Mouse (Mus musculus) left cerebral cortex, adult 2 months (tissue): ENCODE measurements around the gene Sars2. TPM values are rescaled to one million over a fixed set of nuclear protein-coding genes. Genes with fewer than 3 reads are reported as not detected.
A peak's percentile ranks its signal among the peaks of the same experiment; 100 is the strongest.

Experiments used
- DNase-seq, 2 experiments: peaks; one replicate each; pipeline ENCODE4 v3.0.0; 2021 to 2022; ENCODE audit warnings: low spot score in 2 of 2, mixed read lengths in 1 of 2; ENCODE audit errors: extremely low spot score in 1 of 2
- H3K27ac ChIP-seq: fragments of 200-600 bp; 2 replicates; pipeline ENCODE4 v1.8.1; 2022
- H3K4me3 ChIP-seq: fragments of 200-600 bp; 2 replicates; pipeline ENCODE4 v1.8.1; 2022
- CTCF ChIP-seq: fragments of 200-600 bp; IDR thresholded peaks from 2 replicates; pipeline ENCODE4 v1.8.1; 2022; ENCODE audit warnings: antibody characterized with exemption, mild to moderate bottlenecking, moderate library complexity
- intact Hi-C: fragments of 180-260 bp; cut with DNase I; formaldehyde crosslinking; loops from one replicate; pipeline ENCODE4 v1.15.1; 2025
- total RNA-seq, 2 experiments: library from RNA; stranded (reverse); gene quantifications; 2 replicates each; pipeline ENCODE4 v1.2.3; 2021

The Sars2 gene
- total RNA-seq, 2 experiments from 2014 or later = 13.0 to 13.9 TPM

- Histone ChIP-seq H3K4me3 (no peak overlapping the region), H3K27ac (no peak overlapping the region)
- intact Hi-C loops = loop anchor here (5.0 kb wide), 2 partner anchors 162 to 237 kb away; partner anchors contain the start of gene Actn4
- DNase-seq = no peak
- TF ChIP-seq CTCF = no peak
Measured at GRCm38 (mm10) chr7:28799994-28800393, 58.2 kb downstream of the Sars2 start.

DNA sequence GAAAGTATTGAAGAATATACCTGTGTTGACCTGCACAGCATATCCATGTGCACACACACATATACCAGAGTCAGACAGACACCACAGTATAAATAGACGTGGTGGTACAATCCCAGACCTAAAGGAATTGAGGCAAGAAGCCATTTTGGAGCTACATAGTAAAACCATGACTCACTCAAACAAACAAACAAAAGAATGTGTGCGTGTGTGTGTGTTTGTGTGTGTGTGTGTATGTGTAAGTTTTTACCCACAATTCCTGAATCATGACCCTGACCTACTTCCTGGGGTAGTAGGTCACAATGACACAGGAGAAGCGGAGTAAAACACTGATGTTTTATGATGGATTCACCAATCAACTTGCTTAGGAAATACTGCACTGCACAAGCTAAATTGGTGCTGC, 59.7 kb downstream of the Sars2 start:
- H3K4me3 ChIP-seq = no peak overlapping the region
- H3K27ac ChIP-seq = peak overlapping the region; percentile 65; the same call in 1 of the 2 replicates
- no peak for DNase-seq
- intact Hi-C loops = no loop called here
- no peak for TF ChIP-seq CTCF

- intact Hi-C loops = no loop called here
- DNase-seq = no peak
- Histone ChIP-seq H3K4me3 (no peak overlapping the region), H3K27ac (peak overlapping the region; percentile 65)
- no peak; the same call in 1 of the 2 replicates for TF ChIP-seq CTCF
Measured at GRCm38 (mm10) chr7:28801901-28802670, 60.3 kb downstream of the Sars2 start.

DNA sequence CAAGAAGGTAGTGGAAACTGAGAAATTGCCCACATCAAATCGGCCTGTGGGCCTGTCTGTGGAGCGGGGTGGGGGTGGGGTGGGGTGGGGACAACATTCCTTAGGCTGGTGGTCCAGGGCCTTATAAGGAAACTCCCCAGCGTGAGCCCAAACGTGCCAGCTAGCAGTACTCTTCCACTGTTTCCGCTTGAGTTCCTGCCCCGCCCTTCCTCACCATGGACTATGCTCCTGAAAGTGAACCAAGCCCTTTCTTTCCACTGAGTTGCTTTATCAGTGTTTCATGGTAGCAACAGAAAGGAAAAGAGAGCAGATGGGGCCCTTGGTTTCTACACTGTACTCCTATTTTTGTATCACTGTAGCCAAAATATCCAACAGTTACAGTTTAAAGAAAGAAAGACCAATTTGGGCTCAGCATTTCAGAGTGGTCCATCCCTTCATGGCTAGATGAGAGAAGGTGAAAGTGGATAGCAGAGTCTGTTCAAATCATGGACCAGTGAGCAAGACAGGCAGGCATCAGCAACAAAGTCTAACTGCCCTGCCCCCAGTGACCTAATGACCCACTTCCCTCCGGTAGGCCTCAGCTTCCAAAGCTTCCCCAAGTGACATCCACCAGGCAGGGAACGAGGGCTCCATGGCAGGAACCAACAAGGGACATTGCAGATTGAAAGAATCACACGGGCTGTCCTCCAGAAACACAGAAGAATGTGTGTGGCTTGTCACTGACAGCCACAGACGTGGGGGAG, 61.2 kb downstream of the Sars2 start:
- TF ChIP-seq CTCF = no peak
- DNase-seq = no peak
- H3K4me3 ChIP-seq = no peak overlapping the region
- H3K27ac ChIP-seq = peak overlapping the region; percentile 65; the same call in 1 of the 2 replicates
- intact Hi-C loops = no loop called here

Other genes starting within 250 kb of the Sars2 start
- not detected for gene Ifnl2, start 231.5 kb upstream of the Sars2 start, total RNA-seq
- not detected for gene Ifnl3, start 219.2 kb upstream of the Sars2 start, total RNA-seq
- not detected for gene Sycn, start 201.1 kb upstream of the Sars2 start, total RNA-seq
- gene Nccrp1, start 194.7 kb upstream of the Sars2 start, total RNA-seq = under 1 TPM in 1 of 2 experiments, not detected in 1; 0.30 TPM
- 10 to 100 TPM; 74.9 to 78.9 TPM for gene Samd4b, start 143.8 kb upstream of the Sars2 start, total RNA-seq
- gene Pak4, start 143.8 kb upstream of the Sars2 start, total RNA-seq = 1 to 10 TPM; 8.2 to 9.8 TPM
- gene Acp7, start 110.7 kb upstream of the Sars2 start, total RNA-seq = 1 to 10 TPM; 1.4 to 2.5 TPM
- 10 to 100 TPM; 24.6 to 26.2 TPM for gene Fbxo27, start 49.1 kb upstream of the Sars2 start, total RNA-seq
- 1 to 10 TPM; 1.9 to 2.2 TPM for gene Fbxo17, start 25.2 kb upstream of the Sars2 start, total RNA-seq
- 10 to 100 TPM; 58.3 to 69.0 TPM for gene Mrps12, start 172 bp upstream of the Sars2 start, total RNA-seq
- gene Ccer2, start 14.2 kb downstream of the Sars2 start, total RNA-seq = 1 to 10 TPM; 1.0 to 1.9 TPM
- 100 to 1,000 TPM; 119 to 122 TPM for gene Sirt2, start 24.7 kb downstream of the Sars2 start, total RNA-seq
- gene Nfkbib, start 25.5 kb downstream of the Sars2 start, total RNA-seq = 10 to 100 TPM; 34.8 to 36.8 TPM
- gene Rinl, start 47.0 kb downstream of the Sars2 start, total RNA-seq = 1 to 10 TPM; 2.7 to 3.1 TPM
- gene Hnrnpl, start 66.5 kb downstream of the Sars2 start, total RNA-seq = 100 to 1,000 TPM; 434 to 438 TPM
- 10 to 100 TPM; 46.3 to 49.8 TPM for gene Ech1, start 83.2 kb downstream of the Sars2 start, total RNA-seq
- 1 to 10 TPM; 2.6 to 2.9 TPM for gene Lgals4, start 91.9 kb downstream of the Sars2 start, total RNA-seq
- gene Lgals7, start 121.9 kb downstream of the Sars2 start, total RNA-seq = under 1 TPM in 1 of 2 experiments, not detected in 1; 0.49 TPM
- gene Capn12, start 139.4 kb downstream of the Sars2 start, total RNA-seq = 1 to 10 TPM; 1.5 to 2.0 TPM
- gene Actn4, start 220.3 kb downstream of the Sars2 start, total RNA-seq = 100 to 1,000 TPM; 196 to 199 TPM
- gene Eif3k, start 239.9 kb downstream of the Sars2 start, total RNA-seq = 100 to 1,000 TPM; 179 to 192 TPM
- gene Map4k1, start 240.1 kb downstream of the Sars2 start, total RNA-seq = 1 to 10 TPM; 1.8 to 2.3 TPM